Mouse (Mus musculus): ENCODE measurements around the gene Ephb1. TPM values are rescaled to one million over a fixed set of nuclear protein-coding genes. Genes with fewer than 3 reads are reported as not detected.

Ephb1 gene
- polyA plus RNA-seq, 1 experiment from 2014 or later = 1.7 TPM

- Histone ChIP-seq H3K9me3 (ENCODE audit: control insufficient read depth, low read length) (no peaks in the 10 kb centered on the region), H3K4me3 (ENCODE audit: control insufficient read depth in 1 of 2, insufficient read depth in 1 of 2, low read depth in 1 of 2, low read length in 2 of 2) (no peak overlapping the region), H3K27me3 (ENCODE audit: control insufficient read depth, insufficient read depth, low read length) (no peaks in the 10 kb centered on the region), H3K9ac (ENCODE audit: low read length) (no peak overlapping the region), H3K4me1 (ENCODE audit: control insufficient read depth in 2 of 2, insufficient read depth in 2 of 2, low read length in 2 of 2) (no peaks in the 10 kb centered on the region), H3K27ac (replicated peaks in 1 of 2; ENCODE audit: control insufficient read depth in 1 of 2, insufficient read depth in 1 of 2, low read depth in 2 of 2, low read length in 2 of 2) (no peak overlapping the region), H3K4me2 (ENCODE audit: low read length) (no peak overlapping the region), H3K36me3 (ENCODE audit: control insufficient read depth, insufficient read depth, low read length) (no peaks in the 10 kb centered on the region)
- WGBS = 77% methylated on average over 4 of the region's 4 CpGs
- no peak for ATAC-seq (ENCODE audit: insufficient number of reproducible peaks, insufficient read depth, low FRiP score, low read depth)
These were observed 408.7 kb downstream of the Ephb1 start for GRCm38 (mm10) chr9:101945814-101946213.

GRCm38 (mm10) chr9:101945326-101945725, 409.2 kb downstream of the Ephb1 start:
- Histone ChIP-seq H3K9ac (ENCODE audit: low read length) (no peak overlapping the region), H3K4me2 (ENCODE audit: low read length) (no peak overlapping the region), H3K36me3 (ENCODE audit: control insufficient read depth, insufficient read depth, low read length) (no peaks in the 10 kb centered on the region), H3K27ac (replicated peaks in 1 of 2; ENCODE audit: control insufficient read depth in 1 of 2, insufficient read depth in 1 of 2, low read depth in 2 of 2, low read length in 2 of 2) (no peak overlapping the region), H3K27me3 (ENCODE audit: control insufficient read depth, insufficient read depth, low read length) (no peaks in the 10 kb centered on the region), H3K9me3 (ENCODE audit: control insufficient read depth, low read length) (no peaks in the 10 kb centered on the region), H3K4me3 (ENCODE audit: control insufficient read depth in 1 of 2, insufficient read depth in 1 of 2, low read depth in 1 of 2, low read length in 2 of 2) (no peak overlapping the region), H3K4me1 (ENCODE audit: control insufficient read depth in 2 of 2, insufficient read depth in 2 of 2, low read length in 2 of 2) (no peaks in the 10 kb centered on the region)
- ATAC-seq (ENCODE audit: insufficient number of reproducible peaks, insufficient read depth, low FRiP score, low read depth) = no peak
- 65% methylated on average over 7 of the region's 7 CpGs for WGBS

- Histone ChIP-seq H3K9me3 (ENCODE audit: control insufficient read depth, low read length) (no peaks in the 10 kb centered on the region), H3K36me3 (ENCODE audit: control insufficient read depth, insufficient read depth, low read length) (no peaks in the 10 kb centered on the region), H3K4me2 (ENCODE audit: low read length) (no peak overlapping the region), H3K27me3 (ENCODE audit: control insufficient read depth, insufficient read depth, low read length) (no peaks in the 10 kb centered on the region), H3K27ac (replicated peaks in 1 of 2; ENCODE audit: control insufficient read depth in 1 of 2, insufficient read depth in 1 of 2, low read depth in 2 of 2, low read length in 2 of 2) (no peak overlapping the region), H3K9ac (ENCODE audit: low read length) (no peak overlapping the region), H3K4me3 (ENCODE audit: control insufficient read depth in 1 of 2, insufficient read depth in 1 of 2, low read depth in 1 of 2, low read length in 2 of 2) (no peak overlapping the region), H3K4me1 (ENCODE audit: control insufficient read depth in 2 of 2, insufficient read depth in 2 of 2, low read length in 2 of 2) (no peaks in the 10 kb centered on the region)
- WGBS = 79% methylated on average over 9 of the region's 9 CpGs
- no peak for ATAC-seq (ENCODE audit: insufficient number of reproducible peaks, insufficient read depth, low FRiP score, low read depth)
These were observed 412.3 kb downstream of the Ephb1 start for GRCm38 (mm10) chr9:101942058-101942669.

- no peaks in the 10 kb centered on the region for H3K36me3 ChIP-seq (ENCODE audit: control insufficient read depth, insufficient read depth, low read length)
- WGBS = 59% methylated on average over 3 of the region's 3 CpGs
- no peaks in the 10 kb centered on the region for H3K9me3 ChIP-seq (ENCODE audit: control insufficient read depth, low read length)
- H3K4me1 ChIP-seq (ENCODE audit: control insufficient read depth in 2 of 2, insufficient read depth in 2 of 2, low read length in 2 of 2) = no peaks in the 10 kb centered on the region
- no peak overlapping the region for H3K4me2 ChIP-seq (ENCODE audit: low read length)
- H3K4me3 ChIP-seq (ENCODE audit: control insufficient read depth in 1 of 2, insufficient read depth in 1 of 2, low read depth in 1 of 2, low read length in 2 of 2) = no peak overlapping the region
- no peaks in the 10 kb centered on the region for H3K27me3 ChIP-seq (ENCODE audit: control insufficient read depth, insufficient read depth, low read length)
- H3K9ac ChIP-seq (ENCODE audit: low read length) = no peak overlapping the region
- ATAC-seq (ENCODE audit: insufficient number of reproducible peaks, insufficient read depth, low FRiP score, low read depth) = no peak
- no peak overlapping the region for H3K27ac ChIP-seq (replicated peaks in 1 of 2; ENCODE audit: control insufficient read depth in 1 of 2, insufficient read depth in 1 of 2, low read depth in 2 of 2, low read length in 2 of 2)
These were observed 414.3 kb downstream of the Ephb1 start for GRCm38 (mm10) chr9:101940182-101940581.

- no peak overlapping the region for H3K4me3 ChIP-seq (ENCODE audit: control insufficient read depth in 1 of 2, insufficient read depth in 1 of 2, low read depth in 1 of 2, low read length in 2 of 2)
- no peak overlapping the region for H3K27ac ChIP-seq (replicated peaks in 1 of 2; ENCODE audit: control insufficient read depth in 1 of 2, insufficient read depth in 1 of 2, low read depth in 2 of 2, low read length in 2 of 2)
- no peak overlapping the region for H3K4me2 ChIP-seq (ENCODE audit: low read length)
- ATAC-seq (ENCODE audit: insufficient number of reproducible peaks, insufficient read depth, low FRiP score, low read depth) = peak; percentile 21; the same call in 1 of the 2 replicates
- 41% methylated on average over 5 of the region's 5 CpGs for WGBS
- H3K9ac ChIP-seq (ENCODE audit: low read length) = no peak overlapping the region
- H3K4me1 ChIP-seq (ENCODE audit: control insufficient read depth in 2 of 2, insufficient read depth in 2 of 2, low read length in 2 of 2) = no peaks in the 10 kb centered on the region
- no peaks in the 10 kb centered on the region for H3K27me3 ChIP-seq (ENCODE audit: control insufficient read depth, insufficient read depth, low read length)
- no peaks in the 10 kb centered on the region for H3K36me3 ChIP-seq (ENCODE audit: control insufficient read depth, insufficient read depth, low read length)
- H3K9me3 ChIP-seq (ENCODE audit: control insufficient read depth, low read length) = no peaks in the 10 kb centered on the region
These were observed 415.5 kb downstream of the Ephb1 start for GRCm38 (mm10) chr9:101939006-101939405.

- Histone ChIP-seq H3K9ac (ENCODE audit: low read length) (no peak overlapping the region), H3K36me3 (ENCODE audit: control insufficient read depth, insufficient read depth, low read length) (no peaks in the 10 kb centered on the region), H3K4me3 (ENCODE audit: control insufficient read depth in 1 of 2, insufficient read depth in 1 of 2, low read depth in 1 of 2, low read length in 2 of 2) (no peak overlapping the region), H3K4me1 (ENCODE audit: control insufficient read depth in 2 of 2, insufficient read depth in 2 of 2, low read length in 2 of 2) (no peaks in the 10 kb centered on the region), H3K27ac (replicated peaks in 1 of 2; ENCODE audit: control insufficient read depth in 1 of 2, insufficient read depth in 1 of 2, low read depth in 2 of 2, low read length in 2 of 2) (no peak overlapping the region), H3K9me3 (ENCODE audit: control insufficient read depth, low read length) (no peaks in the 10 kb centered on the region), H3K4me2 (ENCODE audit: low read length) (no peak overlapping the region), H3K27me3 (ENCODE audit: control insufficient read depth, insufficient read depth, low read length) (no peaks in the 10 kb centered on the region)
- whole genome bisulfite sequencing = 66% methylated on average over 4 of the region's 4 CpGs
- no peak for ATAC-seq (ENCODE audit: insufficient number of reproducible peaks, insufficient read depth, low FRiP score, low read depth)
These were observed 416.4 kb downstream of the Ephb1 start for GRCm38 (mm10) chr9:101938066-101938465.

- WGBS = 66% methylated on average over 8 of the region's 8 CpGs
- H3K27ac ChIP-seq (replicated peaks in 1 of 2; ENCODE audit: control insufficient read depth in 1 of 2, insufficient read depth in 1 of 2, low read depth in 2 of 2, low read length in 2 of 2) = no peak overlapping the region
- H3K27me3 ChIP-seq (ENCODE audit: control insufficient read depth, insufficient read depth, low read length) = no peaks in the 10 kb centered on the region
- H3K4me3 ChIP-seq (ENCODE audit: control insufficient read depth in 1 of 2, insufficient read depth in 1 of 2, low read depth in 1 of 2, low read length in 2 of 2) = no peak overlapping the region
- H3K4me1 ChIP-seq (ENCODE audit: control insufficient read depth in 2 of 2, insufficient read depth in 2 of 2, low read length in 2 of 2) = no peaks in the 10 kb centered on the region
- H3K36me3 ChIP-seq (ENCODE audit: control insufficient read depth, insufficient read depth, low read length) = no peaks in the 10 kb centered on the region
- no peak overlapping the region for H3K9ac ChIP-seq (ENCODE audit: low read length)
- ATAC-seq (ENCODE audit: insufficient number of reproducible peaks, insufficient read depth, low FRiP score, low read depth) = no peak
- no peaks in the 10 kb centered on the region for H3K9me3 ChIP-seq (ENCODE audit: control insufficient read depth, low read length)
- H3K4me2 ChIP-seq (ENCODE audit: low read length) = no peak overlapping the region
These were observed 419.6 kb downstream of the Ephb1 start for GRCm38 (mm10) chr9:101934887-101935286.

GRCm38 (mm10) chr9:101933946-101934573, 420.4 kb downstream of the Ephb1 start:
- no peak overlapping the region for H3K4me3 ChIP-seq (ENCODE audit: control insufficient read depth in 1 of 2, insufficient read depth in 1 of 2, low read depth in 1 of 2, low read length in 2 of 2)
- no peaks in the 10 kb centered on the region for H3K27me3 ChIP-seq (ENCODE audit: control insufficient read depth, insufficient read depth, low read length)
- H3K4me1 ChIP-seq (ENCODE audit: control insufficient read depth in 2 of 2, insufficient read depth in 2 of 2, low read length in 2 of 2) = no peaks in the 10 kb centered on the region
- H3K27ac ChIP-seq (replicated peaks in 1 of 2; ENCODE audit: control insufficient read depth in 1 of 2, insufficient read depth in 1 of 2, low read depth in 2 of 2, low read length in 2 of 2) = no peak overlapping the region
- 51% methylated on average over 8 of the region's 8 CpGs for WGBS
- no peaks in the 10 kb centered on the region for H3K9me3 ChIP-seq (ENCODE audit: control insufficient read depth, low read length)
- no peak overlapping the region for H3K9ac ChIP-seq (ENCODE audit: low read length)
- no peak for ATAC-seq (ENCODE audit: insufficient number of reproducible peaks, insufficient read depth, low FRiP score, low read depth)
- H3K36me3 ChIP-seq (ENCODE audit: control insufficient read depth, insufficient read depth, low read length) = no peaks in the 10 kb centered on the region
- no peak overlapping the region for H3K4me2 ChIP-seq (ENCODE audit: low read length)

All from heart, embryonic 14.5 days (tissue).